Mouse (Mus musculus) gonadal fat pad, adult 2 months (tissue): ENCODE results near the gene Cpne7. TPM values are rescaled to one million over a fixed set of nuclear protein-coding genes. Genes with fewer than 3 reads are reported as not detected.

Source experiments
- DNase-seq: peaks from one replicate; pipeline ENCODE4 v3.0.0-alpha.2; 2012; ENCODE audit warnings: low read depth
- polyA plus RNA-seq: library from polyadenylated mRNA; depleted of rRNA; stranded (reverse); fragments of >200 nt; gene quantifications from 2 replicates; pipeline ENCODE4 v1.2.3, GENCODE M21; 2012

Cpne7 gene
- polyA plus RNA-seq, 1 experiment = 6.1 TPM

DNA sequence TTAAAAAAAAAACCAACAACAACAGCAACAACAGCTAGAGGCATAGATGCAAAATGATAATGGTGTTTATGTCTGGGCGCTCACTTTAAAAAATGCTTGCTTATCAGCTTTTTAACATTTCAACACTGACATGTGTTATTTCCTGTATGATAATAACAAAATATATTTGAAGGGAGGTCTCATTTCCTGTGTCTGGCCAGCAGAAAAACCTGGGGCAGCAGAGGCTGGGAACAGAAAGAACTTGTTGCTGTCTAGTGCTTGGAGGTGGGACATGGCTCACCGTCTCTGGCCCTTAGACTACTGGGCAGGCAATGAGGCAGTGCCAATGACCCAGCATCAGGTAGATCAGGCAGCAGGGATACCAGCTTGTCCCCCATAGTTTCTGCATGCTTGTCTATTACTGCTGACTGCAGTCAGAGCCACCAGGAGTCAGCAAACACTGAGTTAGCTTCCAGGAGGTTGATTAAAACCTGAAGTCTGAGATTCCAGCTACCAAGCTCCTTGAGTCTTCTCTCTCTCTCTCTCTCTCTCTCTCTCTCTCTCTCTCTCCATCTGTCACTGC, 3.2 kb upstream of the Cpne7 start:
- DNase-seq = no peak

DNA sequence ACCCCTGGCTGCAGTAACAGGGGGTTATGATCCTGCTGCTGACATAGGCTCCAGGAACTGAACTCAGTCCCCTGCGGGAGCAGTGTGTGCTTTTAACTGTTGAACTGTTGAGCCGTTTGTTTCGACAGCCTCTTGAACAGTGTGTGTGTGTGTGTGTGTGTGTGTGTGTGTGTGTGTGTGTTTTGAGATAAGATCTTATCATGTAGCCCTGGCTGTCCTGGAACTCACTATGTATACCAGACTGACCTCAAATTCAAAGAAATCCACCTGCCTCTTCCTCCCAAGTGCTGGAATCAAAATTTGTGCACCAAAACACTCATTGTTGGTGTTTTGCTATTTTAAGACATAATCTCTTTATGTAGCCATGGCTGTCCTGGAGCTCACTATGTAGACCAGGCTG, 2.5 kb upstream of the Cpne7 start:
- no peak for DNase-seq

DNA sequence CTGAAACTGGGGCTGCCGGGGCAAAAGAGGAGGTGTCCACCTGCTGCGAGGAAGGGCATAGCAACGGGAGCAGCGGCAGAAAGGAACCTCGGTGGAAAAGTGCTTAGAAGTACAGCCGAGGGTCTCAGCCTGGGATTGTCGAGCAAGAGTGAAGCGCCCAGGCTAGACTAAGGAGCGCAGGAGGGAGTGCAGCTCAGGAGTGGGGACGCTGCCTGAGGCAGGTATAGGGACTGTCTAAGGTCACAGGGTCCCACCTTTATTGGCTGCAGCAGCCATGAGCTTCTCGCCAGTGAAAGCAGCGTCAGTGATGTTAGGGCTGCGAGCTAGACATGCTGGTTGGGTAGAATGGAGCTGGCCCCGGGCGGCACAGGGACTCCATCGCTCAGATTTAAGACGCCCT, 570 bp downstream of the Cpne7 start:
- DNase-seq = no peak

DNA sequence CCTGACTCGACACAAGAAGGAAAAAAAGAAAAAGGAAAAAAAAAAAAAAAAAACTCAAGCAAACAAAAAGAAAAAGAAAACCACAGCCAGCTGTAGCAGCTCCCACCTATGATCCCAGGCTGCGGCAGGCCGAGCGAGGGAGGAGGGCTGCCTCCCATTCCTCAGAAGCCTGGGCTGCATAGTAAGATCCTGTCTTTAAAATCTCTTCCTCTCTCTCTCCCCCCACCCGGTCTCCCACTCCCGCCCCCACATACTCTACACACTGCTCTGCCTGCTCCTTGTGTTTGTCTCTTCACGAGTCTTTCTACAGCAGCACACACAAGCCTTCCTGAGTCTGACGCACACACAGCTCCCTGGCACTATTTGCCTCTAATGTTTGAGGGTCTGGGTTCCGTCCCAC, 4.9 kb downstream of the Cpne7 start:
- no peak for DNase-seq

DNA sequence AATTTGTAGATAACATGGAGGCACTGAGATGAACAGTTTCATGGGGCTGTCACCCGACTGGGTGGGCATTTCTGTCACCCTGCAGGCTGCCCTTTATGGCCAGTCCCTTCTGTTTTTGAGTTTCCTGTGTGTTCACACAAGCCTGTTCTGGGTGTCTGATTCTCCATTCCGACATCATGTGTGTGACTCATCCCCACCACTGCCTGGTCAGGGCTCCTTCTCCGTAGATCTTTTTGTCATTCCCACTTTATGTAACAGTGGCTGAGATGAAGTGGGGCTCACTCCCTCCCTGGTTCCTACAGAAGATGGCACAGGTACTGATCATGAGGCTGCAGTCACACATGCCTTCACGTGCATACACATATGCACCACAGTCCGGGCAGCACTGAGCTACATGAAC, 5.5 kb downstream of the Cpne7 start:
- no peak for DNase-seq

DNA sequence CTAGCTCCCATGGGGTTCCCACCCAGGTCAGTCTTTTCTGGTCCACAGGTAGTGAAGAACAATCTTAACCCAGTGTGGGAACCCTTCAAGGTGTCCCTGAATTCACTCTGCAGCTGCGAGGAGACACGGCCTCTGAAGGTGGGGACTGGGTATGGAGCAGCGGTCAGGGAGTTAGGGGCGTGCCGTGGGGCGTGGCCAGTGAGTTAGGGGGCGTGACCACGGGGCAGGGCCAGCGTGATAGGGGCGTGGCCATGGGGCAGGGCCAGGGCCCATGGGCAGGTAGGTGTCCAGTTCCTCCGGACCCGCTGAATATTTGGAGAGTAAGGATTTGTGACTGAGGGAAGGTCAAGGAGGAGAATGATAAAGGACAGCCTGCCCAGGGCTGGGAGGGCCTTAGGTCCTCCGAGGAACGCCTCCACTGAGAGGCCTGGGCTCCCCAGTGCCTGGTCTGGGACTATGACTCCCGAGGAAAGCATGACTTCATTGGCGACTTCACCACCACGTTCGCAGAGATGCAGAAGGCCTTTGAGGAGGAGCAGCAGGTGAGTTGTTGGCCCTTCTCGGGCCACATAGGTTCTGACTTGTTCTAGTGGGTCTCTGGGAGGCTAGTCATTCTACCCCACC, 9.1 kb downstream of the Cpne7 start:
- no peak for DNase-seq

DNA sequence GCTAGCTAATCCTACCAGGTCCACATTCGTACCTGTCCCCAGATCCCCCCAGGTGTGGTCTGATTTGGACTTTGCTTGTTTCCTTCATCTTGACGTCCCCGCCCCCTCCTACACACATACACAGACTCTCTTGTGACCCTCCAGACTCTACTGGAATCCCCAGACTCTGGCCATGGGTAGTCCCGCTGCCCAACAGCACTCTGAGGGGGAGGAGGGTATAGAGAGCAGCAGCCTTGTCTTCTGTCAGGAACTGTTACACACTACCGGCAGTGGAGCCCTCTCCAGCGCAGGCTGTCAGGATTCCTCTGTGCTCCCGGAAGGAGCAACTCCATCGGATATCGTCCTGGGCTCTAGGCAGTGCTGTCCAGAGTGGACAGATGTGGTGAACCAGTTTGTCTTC, 13.9 kb downstream of the Cpne7 start:
- DNase-seq = no peak

DNA sequence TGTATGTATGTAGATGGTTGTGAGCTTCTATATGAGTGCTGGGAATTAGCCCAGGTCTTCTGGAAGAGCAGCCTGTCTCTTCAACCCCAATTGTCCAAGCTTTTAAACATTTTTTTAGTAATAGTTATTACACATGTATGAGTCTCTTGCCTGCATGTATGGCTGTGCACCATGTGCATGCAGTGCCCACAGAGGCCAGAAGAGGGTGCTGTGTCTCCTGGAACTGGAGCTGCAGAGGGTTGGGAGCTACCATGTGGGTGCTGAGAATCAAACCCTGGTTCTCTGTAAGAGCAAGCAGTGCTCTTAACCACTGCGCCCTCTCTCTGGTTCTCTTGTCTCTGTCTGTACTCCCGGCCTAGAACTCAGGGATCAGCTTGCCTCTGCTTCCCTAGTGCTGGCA, 15.8 kb downstream of the Cpne7 start:
- DNase-seq = no peak

DNA sequence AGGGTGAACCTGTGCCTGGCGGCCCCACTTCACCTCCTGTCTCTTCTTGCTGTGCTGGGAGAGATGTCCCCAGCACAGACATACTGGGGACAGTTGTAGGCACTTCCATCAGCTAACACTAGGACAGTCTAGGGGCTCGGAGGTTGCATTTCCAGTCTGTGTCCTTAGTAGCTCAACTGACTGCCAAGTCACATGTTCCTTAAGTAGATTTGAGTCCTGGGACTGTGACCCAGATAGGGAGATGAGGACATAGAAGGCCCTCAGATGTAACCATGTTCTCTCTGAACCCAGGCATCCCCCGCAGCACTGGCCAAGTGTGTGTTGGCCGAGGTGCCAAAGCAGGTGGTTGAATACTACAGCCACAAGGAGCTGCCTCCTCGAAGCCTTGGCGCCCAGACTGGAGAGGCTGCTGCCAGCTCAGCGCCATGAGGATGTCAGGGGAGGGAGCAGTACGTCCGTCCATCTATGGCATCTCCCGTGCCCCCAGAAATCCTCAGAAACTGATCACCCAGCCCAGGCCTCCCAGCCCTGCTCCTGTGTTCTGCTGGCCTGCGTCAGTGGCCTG, 17.1 kb downstream of the Cpne7 start:
- no peak for DNase-seq

DNA sequence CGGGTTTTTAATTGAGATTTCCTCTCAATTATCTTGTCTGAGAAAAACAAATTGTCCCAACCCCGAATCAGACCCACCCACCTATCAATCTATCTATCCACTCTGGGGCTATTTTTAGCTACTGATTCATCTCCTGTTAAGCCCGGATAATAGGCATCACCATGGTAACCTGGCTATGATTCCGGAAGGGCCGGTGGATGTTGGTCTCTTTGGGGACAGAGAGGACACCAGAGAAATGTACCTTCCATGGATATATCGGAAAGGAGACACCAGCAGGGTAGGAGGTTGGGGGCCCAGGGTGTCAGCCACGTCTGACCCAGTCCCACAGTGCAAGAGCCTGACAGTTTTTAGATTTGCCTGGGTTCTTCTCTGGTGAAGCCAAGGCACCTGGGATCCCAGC, 18.2 kb downstream of the Cpne7 start:
- DNase-seq = no peak

DNA sequence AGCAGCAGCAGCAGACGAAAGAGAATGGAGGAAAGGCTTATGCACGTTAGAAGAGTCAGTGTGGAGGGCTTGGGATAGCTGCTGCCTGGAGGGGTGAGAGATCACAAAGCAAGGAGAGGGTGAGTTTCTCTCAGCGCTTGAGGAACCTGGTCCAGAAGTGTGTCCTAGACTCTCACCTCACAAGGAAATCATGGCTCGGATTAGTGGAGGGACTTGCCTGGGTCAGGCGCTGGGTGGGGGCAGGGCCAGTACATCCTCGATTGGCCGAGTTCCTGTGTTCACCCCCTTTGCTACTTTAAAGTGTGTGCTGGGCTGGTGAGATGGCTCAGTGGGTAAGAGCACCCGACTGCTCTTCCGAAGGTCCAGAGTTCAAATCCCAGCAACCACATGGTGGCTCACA, 18.6 kb downstream of the Cpne7 start:
- no peak for DNase-seq

DNA sequence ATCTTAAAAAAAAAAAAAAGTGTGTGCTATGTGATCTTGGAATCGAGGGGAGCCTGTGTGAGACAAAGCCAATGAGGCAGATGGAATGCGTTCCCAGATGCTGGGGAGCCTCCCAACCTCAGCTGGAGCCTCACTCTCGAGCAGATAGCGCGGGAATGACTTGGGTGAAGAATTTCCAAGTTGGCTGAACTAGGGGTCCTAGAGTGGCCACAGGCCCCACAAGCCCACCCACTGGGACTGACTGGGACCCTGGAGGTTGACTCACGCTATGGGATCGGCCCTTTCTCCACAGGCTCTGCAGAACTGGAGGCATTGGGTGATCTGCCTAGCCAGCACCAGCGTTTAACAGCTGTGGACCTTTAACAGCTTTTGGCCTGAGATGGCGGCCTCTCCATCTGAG, 19.1 kb downstream of the Cpne7 start:
- no peak for DNase-seq

DNA sequence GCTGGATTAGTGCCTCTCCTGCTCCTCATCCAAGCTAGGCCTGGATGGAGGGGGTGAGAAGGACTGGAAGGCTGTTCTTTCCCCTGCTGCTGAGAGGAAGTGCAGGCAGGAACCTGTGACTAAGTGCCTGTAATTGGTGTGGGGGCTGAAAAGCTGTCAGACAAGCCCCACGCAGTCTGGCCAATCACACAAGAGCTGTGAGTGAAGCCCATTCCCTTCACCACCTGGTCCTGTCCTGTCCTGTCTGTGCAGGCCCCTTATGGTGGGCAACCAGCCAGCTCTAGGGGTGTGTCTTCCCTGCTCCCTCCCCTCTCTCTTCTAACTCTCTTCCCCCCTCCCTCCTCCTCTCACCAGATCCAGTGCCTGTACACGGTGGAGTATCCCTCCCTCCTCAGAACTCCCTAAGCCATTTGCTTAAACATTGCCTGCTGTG, 20.5 kb downstream of the Cpne7 start:
- DNase-seq = no peak

DNA sequence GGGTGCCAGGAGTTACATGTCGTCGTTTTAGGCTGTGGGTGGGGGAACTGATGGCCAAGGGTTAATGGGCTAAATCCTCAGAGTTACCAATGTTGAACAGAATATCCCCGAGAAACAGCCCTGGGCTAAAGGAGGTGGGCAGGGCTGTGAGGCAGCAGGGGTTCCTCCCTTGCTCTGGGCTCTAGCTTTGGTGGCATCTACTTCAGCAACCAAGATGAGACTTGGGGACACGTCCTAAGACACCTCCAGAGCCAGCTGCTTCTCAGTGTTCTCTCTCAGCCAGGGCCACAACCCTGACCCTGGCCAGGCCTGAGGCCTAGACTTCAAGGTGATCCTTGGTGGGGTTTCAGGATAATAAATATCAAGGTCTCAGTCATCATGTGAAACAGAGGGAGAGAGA, 21.6 kb downstream of the Cpne7 start:
- DNase-seq = no peak

DNA sequence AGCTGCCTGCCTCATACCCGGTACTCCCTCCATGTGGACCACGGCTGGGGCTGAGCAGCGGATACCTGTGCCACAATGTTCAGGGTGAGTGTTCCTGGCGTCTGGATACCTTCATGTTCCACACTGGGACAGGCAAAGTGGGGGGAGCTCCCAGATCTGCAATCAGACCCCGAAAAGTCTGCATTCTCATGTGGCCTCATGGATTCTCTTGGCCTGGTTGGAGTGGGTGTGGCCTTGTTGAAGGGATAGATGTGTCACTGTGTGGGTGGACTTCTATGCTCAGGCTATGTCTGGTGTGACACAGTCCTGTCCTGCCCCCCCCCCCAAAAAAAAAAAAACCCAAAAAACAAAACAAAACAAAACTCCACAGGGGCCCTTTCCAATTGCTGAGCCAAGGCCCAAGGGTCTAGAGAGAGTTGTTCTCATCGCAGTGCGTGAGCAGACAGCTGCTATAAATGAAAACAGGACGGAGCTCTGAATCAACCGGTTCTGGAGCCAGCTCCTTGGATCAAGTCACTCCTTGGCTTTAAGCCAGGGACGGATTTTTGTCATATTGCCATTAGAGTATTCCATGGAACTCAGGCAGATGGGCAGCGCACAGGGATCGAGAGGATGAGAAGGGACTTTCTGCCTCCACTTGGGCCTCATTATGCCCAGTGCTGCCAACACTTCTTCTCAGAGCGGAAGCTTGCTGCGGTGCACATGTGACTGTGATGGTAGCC, 24.7 kb downstream of the Cpne7 start:
- peak; percentile 91 for DNase-seq

DNA sequence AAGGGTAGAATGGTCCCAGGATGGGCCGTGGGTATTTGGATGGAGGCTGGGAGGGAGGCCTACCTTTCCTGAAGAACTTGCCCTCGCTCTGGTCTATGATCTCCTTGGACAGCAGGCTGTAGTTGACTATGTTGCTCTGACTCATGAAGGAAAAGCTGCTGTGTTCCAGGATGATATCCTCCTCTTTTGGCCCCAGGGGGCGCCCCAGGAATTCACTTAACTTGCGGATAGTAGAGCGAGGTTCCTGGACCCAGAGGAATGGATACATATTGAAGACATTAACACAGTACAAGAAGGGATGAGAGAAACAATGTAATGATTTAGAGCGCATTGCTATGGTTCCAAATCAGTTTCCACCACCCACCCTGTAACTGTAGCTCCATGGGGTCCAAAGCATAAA, 28.1 kb downstream of the Cpne7 start:
- DNase-seq = no peak

DNA sequence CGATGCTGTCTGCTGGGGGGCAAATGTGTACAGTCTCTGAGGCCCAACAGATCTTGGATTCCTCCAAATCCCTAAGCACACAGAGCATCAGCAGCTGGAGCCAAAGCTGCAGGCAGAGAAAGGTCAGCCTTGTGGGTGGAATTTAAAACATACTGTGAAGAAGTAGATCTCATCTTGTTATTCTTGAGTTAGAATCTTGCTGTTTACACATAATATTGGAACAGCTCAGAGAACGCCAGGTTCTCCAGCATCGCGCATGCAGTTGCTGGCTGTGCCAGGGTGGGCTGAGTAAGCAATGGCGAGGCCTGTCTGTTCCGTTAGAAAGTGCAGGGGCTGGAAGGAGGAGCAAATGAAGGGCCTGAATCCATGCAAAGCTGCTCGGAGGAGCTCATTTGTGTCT, 29.2 kb downstream of the Cpne7 start:
- DNase-seq = no peak

DNA sequence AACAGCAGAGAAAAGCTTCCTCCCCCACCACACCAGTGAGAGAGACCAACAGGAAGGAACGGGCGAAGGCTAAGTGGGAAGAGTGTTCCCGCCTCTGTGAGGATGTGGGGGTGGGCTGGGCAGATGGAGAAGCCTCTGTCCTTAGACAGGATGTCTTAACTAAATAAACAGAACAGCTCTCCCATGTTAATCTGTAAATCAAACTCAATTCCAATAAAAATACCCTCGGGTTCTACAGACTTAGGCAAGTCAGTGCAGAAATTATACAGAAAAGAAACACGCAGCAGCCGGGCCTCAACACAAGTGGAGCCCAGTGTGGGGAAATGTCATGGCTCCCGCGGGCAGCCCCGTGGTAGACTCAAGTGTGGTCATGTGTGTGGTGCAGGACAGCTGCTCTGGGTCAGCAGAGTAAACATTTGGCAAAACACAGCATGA, 33.6 kb downstream of the Cpne7 start:
- peak; percentile 96 for DNase-seq

DNA sequence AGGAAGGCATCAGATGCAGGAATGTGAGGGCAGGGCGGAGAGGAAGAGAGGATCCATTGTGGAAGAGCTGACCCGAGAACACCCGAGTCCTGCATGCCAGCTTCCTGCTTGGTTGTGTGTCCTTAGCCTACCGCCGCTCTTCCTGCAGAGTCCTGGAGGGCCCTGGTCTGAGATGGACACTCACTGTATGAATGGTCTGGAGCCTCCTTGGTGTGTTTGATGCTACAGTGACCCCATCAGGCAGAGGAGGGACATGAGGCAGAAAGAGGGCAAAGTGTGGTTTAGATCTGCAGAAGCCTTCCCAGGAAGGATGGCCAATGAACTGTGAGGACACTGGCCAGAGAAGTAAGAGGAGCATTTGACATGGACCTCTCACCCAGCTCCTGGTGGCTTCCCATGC, 38.0 kb downstream of the Cpne7 start:
- DNase-seq = no peak

DNA sequence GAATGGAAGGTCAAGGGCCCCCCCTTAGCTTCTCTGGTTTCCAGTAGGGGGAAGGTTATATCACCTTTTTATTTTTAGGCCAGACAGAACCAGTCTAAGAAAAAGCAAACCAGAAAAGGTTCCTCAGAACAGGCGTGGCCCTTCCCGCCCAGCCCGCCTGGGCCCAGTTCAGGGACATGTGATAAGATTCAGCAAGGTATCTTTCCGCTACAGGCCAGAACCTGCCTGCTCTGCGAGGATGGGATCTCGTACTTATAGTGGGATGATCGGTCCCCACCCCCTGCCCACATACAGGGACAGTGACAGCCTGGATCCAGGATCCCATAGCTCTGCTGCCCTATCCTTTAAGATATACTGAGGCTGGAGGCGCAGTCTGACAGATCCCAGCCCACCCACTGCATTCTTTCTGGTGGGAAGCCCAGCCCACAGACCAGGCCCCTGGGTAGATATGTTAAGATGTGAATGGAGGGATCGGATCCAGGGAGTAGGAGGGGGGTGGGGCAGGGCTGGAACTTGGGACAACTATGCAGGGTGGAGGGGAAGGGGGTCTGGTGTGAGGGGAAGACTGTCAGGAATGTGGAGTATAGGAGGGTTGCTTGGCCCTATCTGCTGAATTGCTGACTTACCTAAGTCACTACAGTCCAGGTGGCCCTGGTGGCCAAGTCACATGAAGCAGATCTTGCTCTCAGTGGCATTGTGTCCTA, 39.0 kb downstream of the Cpne7 start:
- no peak for DNase-seq

DNA sequence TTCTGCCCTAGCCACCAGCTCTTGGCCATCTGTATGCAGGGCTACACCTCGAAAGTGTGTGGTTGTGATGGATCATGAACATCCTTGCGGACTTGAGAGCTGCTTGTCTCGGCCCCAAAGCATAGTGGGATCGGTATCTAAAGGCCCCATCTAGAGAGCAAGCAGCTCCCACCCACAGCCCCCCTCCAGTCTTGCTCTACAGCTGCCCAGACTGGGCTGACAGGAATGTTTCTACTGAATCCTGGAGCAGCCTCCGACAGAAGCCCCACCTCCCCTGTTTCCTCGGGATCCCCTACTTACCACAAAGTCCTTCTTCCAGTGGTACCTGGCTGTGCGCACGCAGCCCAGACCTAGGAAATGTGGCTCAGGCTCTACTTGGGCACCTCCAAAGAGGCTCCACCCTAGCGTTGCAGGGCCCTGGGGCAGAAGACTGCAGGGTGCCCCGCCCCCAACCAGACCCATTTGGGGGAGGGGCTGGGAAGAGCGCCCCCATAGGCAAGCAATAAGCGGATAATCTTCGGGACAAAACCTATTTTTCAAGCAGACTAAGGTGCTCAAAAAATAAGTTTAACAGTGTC, 40.8 kb downstream of the Cpne7 start, which contains the start of gene Sult5a1:
Sult5a1 (minus strand) TSS at position 428 of the 578 bp plus-strand sequence.
- no peak for DNase-seq

DNA sequence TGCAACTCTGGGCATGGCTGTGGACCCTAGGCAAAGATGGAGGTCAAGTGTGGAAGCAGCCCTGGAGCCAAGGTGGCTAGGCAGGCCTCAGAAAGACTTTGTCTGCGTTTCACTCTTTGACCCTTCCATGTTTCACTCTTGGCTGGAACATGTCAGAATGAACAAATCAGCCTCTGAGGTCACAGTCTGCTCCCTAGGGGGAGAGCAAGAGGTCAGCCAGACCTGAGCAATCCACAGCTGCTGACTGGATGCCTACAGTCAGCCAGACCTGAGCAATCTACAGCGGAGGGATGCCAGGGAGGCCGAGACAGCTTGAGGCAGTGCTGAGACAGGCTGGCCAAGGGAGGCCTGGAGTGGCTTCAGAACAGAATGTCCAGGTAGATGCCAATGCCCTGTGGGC, 64.2 kb downstream of the Cpne7 start:
- DNase-seq = no peak
